Mouse (Mus musculus): ENCODE results near the gene Utp4. TPM values are rescaled to one million over a fixed set of nuclear protein-coding genes. Genes with fewer than 3 reads are reported as not detected.
"Not testable (repeated sequence)": the region's sequence is repeated elsewhere in the genome, so short reads cannot be mapped to it uniquely, and the experiment has no call there.

Utp4 gene
- polyA plus RNA-seq (2017; shearing (Covaris generic)) = 10 to 100 TPM; 40.0 to 54.3 TPM

DNA sequence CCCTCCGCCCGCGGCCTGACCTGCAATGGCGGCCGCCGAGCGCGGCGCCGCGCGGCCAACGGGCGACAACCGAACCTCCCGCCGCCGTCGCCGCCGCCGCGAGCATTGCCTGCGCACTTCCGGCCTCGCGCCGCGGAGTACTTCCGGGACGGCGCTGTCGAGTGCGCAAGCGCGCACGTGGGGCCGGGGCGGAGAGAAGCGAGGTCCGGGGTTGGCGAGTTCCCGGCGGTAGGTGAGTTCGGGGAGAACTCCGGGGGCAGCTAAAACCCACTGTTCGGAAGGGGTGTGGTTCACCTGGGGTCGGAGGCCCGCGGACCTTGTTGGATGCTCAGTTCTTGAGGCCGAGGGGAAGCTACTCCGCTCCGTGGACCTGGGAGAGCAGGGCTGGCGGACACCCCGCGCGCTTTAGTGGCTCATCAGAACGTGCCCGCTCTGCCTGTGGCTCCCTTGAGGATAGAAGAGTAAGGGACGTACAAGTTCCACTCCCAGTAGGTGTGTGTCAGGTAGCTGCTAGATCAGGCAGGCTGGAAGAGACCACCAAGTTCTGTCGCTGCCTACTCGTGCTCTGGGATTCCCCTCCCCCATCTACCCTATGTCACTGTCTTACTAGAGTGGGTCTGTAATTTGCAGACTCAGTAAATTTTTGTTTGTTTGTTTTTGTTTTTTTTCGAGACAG, at the start of gene Utp4:
Gene Utp4 (plus strand): TSS at position 156 of the 676 bp plus-strand sequence.
- peak; percentile 82 for ATAC-seq

DNA sequence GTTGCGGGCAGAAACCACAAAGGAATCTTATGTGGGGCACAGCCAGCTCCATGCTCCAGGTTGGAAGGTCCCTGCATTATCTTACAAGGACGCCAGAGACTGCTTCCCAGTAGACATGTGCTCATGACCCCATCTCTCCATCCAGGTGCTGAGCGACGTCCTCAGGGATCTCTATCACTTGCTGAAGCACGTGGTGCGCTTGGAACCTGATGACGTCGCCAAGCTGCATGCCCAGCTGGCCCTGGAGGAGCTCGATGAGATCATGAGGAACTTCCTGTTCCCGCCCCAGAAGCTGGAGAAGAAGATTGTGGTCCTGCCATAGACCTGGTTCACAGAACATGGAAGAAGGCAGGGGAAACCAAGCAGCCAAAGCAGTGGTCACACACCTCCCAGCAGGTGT, 43.4 kb upstream of the Utp4 start:
- ATAC-seq = no peak

DNA sequence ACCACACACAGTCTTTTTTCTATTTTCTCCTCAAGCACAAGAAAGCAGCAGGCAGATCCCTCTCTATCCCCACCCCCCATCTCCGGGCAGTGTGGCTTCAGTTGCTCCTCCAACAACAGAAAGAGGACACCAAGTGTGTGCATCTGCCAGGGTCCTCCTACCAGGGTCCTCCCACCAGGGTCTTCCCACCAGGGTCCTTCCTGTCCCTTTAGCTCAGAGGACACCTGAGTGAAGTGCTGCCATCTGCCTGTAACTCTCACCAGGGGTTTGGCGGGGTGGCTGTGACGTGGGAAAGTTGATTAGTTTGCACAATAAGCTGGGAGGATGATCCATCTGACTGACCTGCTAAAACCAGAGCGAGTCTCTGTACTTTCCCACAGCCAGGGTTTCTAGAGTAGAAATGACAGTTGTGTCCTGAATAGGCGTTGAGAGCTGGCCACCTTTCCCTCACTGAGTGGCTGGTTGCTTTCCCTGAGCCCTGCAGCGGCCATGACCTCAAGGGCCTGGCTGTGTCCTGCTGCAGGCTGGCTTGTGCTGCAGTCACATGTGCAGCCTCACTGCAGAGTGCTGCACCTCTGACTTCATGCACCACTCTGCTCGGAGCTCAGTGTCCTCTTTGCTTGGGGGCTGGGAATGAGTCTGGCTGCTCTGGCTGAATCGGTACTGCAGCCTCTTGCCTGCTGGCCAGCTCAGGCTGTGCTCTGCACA, 38.7 kb upstream of the Utp4 start:
- ATAC-seq = no peak

DNA sequence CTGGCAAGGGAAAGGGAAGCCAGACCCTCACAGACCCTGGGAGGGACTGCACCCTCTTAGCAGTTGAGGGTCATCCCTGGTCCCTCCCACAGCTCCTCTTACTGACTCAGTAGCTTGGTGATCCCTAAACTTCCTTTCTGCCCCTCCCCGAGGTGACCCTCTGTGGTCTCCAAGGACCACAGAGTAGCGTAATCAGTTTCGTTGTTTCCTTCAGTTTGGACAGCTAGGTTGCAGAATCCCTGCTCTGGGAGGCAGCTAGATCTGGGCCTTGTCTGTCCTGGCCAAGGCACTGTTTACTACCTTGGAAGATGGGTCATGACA, 38.2 kb upstream of the Utp4 start:
- no peak for ATAC-seq

DNA sequence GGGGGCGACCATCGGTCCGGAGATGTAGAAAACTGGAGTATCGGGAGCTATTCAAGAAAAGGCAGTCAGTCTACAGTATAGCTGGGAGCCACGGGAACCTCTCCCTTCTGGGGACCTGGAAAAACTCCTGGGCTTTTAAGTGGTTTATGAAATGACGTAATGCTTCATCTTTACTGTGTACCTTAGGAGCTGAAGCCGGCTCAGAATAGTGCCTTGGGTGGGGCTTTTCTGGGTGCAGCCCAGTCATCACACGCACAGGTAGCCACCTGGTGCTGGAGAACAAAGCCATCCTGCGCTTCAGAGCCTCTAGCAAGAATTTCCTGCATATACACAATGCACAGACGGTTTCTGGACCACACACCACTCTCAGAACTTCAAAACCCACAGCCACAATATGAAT, 30.6 kb upstream of the Utp4 start:
- no peak for ATAC-seq

DNA sequence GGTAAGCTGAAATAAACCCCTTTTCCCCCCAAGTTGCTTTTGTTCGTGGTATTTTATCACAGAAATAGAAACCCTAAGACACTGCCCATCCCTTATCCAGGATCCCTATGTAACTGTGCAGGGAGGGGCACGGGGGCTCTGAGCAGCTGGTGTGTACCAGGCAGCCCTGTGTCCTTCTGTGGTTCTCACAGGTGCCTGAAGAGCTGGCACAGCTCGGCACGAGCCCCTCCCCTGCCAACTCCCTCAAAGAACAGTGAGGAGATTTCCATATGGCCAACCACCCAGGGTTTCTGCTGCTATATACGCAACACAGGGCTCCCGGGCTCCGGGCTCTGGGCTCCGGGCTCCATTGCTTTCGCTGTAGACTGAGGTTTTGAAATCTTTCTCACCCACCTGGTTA, 28.1 kb upstream of the Utp4 start:
- no peak for ATAC-seq

DNA sequence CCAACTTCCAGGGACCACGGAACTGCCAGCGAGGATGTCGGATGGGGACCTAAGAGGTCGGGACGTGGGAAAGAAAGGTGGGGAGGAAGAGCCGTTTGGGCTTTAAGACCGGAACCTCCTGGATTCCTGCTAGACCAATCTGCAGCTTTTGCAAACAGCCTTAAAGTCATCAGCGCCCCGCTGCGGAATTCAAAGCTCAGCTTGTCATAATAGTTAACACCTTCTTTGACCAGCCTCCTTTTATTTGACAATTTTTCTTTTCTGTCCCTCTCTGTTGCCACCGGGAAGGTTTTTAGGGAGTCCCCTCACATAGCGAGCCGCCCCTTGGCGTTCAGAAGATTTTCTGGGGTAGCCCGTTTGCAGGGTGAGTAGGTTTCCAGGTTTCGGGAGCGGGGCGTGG, 23.4 kb upstream of the Utp4 start, which contains the start of gene Has3:
Gene Has3 (plus strand): TSS at position 192 of the 400 bp plus-strand sequence.
- ATAC-seq = no peak

DNA sequence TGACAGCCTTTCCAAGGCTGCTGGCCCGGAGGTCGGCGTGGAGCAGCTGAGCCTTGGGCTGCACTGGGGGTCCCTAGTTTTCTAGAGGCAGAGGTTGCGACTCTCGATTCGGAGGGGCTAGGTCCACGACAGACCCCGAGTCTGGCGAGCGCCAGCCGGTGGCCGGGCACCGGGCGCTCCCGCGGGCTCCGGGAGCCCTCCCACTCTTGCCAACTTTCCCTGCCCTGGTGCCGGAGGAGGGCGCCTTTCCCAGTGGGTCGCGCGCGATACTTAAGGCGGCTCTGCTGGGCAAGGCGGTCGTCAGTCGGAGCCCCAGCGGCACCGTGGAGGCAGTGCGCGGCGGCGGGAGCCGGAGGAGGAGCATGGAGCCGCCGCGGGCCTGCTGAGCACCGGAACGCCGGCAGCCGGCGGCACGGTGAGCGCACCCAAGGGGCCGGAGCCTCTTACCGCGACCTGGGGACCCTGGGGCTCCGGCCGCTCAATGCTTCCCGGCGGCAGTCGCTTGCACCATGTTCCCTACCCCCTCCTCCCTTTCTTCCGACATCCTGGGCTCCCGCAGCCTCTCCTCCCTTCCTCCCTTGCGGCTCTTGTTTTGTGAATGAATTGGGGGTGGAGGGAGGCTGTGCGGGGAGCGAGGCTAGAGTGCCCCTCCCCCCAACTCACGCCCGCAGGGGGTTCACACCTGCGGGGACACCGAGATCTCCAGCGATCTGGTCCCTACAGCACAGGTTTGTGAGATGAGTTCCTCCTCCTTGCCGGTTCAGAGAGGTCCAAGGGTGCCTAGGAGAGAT, 22.7 kb upstream of the Utp4 start:
- ATAC-seq = no peak

DNA sequence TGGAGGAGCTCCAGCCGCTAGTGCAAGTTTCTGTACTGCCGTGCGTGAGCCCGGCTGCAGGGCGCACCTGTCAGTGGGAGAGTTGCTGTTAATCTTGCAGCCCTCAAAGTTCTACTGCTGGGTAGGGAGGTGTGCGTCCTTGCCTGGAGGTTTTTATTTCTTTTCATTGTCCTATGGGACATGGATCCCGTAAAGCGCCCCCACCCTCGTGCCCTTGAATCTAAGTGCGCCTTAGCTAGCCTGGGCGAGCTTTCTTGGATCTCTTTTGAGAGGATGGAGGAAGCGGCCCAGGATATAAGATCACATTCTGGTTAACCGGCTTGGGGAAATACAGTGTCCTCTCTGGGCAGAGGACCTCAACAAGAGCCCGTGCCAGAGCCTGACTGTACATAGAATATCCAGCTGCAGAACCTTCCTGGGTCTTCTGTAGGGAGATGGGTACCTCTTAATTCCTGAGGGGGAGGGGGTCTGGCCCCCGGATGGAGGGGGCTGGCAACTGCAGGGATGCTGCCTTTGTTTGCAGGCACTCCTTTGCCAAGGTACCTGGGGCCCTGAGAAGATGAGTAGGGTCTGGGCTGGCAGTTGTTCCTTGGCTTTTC, 22.0 kb upstream of the Utp4 start:
- no peak for ATAC-seq

DNA sequence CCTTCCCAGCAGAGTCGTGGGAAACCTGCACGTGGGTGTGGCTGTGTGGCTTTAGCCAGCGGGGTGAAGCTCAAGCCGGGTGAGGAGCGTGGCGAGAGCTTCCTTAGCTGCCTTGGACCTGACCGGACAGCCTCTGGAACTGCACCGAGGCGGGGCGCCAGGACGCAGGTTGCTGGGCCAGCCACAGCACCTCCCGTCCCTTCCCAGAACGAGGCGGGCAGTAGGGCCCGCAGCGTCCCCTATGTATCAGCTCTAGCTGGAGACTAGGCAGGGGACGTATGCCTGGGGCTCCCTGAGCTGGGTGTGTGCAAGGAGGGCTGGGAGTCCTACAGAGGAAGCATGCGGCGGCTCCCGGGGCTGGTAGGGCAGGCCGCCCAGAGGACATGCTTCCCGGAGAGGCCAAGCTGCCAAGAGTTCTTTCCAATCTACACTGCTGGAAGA, 21.5 kb upstream of the Utp4 start:
- ATAC-seq = no peak

DNA sequence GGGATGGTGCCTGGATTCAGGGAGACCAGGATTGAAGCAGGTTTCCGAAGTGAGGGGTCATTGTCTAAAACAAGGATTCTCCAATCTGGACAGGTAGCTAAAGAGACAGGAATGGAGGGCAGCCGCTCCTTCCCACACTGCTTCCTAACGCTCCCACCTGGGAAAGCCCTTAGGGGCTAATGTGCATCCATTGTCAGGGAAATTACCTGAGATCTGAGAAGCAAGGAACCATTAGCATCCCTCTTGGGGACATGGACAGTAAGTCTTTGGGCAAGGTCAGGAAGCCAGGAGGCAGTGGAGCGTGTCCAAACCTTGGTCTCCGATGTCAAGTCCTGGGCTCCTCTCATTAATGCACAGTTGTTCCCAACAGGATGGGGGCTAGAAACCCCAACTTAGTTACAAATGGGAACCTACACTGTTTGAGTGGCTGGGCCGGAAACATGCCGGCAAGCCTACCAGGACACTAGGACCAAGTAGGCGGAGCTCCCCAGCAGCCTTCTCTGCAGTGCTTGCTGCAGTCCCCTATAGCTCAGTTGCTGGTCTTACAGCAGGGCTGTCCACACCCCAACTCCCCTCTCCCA, 20.9 kb upstream of the Utp4 start:
- no peak for ATAC-seq

DNA sequence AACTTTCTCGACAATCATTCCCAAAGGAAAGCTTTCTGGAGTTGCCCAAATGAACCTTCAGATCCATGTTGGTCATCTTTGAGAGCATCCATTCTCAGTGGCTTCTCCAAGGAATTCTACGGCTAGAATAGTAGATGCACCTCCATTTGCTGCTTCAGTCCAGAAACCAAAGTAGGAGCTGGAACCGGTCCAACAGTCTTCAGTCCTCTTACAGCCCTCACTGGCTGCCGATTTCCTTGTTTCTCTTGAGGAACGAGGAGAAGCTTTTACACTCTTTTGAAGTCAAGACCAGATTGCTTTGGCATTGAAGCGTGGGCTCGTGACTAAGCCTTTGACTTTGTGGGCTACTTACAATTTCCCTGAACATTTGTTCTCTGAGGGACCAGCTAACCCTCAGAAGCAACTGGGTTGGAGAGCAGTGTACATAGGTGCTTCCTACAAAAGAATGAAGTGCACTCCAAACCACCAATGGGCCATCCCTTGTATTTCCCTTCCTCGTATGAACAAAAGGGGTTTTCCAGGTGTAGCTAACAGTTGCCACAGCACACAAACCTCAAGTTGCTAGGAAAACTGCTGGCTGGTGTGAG, 13.2 kb upstream of the Utp4 start:
- ATAC-seq = no peak

DNA sequence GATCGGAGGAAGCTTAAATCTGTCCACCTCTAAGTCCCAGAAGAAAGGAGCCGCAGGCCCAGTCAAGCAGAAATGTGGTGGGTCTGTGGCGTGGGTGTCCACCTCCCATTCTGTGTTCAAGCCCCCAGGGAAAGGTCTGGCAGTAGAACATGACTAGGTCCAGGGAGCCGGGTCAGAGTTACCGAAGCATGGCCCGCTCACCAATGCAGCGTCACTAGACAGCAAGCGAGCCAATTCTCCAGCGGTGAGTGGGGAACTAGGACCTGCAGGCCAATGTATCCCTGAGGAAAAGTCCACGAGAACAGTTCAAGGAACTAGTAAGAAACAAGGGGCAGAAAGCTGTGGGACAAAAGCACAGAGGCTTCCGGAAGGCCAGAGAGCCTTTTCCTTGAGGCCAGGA, 9.3 kb upstream of the Utp4 start:
- not testable (repeated sequence) for ATAC-seq

DNA sequence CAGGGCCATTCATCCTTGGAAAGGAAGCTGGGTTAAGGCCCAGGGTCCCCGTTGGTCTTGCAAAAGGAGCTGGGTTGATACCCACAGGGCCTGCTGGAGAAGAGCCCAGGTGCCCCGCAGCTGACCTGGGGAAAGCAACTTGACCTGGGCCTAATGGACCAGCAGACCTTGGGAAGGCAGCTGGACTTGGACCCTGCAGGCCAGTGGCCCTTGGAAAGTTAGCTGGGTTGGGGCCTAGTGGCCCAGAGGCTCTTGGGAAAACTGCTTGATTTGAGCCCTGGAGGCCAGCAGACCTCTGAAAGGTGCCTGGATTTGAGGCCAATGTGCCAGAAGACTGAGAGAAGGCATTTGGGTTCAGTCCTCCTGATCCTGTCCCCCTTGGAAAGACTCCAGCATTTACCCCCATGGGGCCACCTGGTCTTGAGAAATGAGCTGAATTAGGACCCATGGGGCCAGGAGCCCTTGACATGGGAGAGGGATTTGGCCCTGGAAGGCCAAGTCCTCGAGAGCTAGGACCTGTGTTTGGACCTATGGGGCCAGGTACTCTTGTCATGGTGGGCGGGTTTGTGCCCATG, 8.5 kb upstream of the Utp4 start:
- ATAC-seq = not testable (repeated sequence)

DNA sequence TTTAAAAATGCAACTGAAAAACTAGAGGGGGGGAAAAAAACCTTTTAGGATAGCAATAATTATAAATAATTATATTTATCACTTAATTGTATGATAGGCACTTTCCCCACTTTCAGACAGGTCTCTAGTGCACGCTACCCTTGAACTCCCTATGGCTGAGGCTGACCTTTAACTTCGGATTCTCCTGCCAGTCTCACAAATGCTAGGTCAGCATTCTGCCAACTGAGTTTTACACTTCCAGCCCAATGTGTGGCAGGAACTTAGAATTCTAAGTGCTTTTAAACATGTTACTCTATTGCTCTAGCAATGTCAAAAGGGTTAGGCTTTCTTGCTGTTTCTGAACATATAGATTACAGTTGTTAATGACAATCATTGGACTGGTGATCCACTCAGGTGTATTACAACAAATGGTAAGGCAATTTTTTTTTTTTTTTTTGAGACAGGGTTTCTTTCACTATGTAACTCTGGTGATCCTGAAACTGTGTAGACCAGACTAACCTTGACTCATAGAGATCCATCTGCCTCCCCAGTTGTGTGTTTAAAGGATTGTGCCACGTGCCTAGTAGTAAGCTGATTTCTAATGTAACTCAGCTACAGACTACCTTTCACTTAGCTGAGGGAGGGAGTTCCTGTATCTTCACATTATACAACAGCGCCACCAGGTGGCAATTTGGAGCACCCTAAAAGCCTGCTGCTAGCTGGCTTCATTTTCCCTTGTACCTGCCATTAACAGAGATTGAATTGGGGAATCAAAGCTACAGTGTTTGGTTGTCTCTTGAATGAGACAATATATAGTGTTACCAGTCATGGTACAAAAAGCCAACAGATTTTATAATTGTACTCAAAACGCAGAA, 5.9 kb upstream of the Utp4 start:
- ATAC-seq = peak; percentile 81

DNA sequence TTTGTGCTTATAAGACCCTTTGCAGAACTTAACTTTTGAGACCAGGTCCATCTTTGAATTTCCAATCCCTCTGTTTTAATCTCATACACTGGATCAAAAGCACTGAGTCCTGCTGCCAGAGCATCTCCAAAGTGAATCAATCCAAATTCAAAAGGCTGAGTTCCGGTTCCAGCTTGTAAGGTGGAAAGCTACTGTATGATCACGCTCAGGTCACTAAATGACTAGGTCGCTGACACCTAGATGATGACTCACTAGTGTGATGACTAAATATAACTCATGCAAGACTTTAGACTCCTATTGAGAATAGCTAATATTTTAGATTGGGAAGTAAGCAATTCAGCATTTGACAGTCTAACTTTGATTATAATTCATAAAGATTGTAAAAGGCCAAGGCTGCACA, 4.6 kb upstream of the Utp4 start:
- no peak for ATAC-seq

DNA sequence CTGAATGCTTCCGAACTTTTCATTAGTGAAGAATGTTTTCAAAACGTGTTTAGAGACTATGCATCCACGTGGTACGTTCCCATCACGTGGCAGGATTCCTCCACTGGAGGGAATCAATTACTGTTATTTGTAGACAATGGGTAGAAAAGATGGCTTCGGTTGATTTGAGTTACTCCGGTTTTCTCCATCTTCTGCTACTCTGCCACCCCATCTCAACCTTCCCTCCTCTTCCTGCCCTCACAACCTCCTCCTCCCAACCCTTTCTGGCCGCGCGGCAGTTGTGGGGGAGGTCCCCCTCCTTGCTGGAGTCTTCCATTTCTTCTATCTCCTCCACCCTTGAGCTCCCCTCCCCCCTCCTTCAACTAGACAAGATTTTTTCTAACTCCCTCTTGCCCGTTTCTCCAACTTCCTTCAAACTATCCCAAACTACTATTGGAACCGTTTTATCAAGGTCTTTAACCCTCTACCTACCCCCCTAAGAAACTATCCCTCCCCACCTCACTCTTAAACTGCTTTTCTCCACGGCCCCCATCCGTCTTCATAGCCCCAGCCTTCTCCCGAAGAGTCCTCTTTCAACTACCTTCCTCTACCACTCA, 1.1 kb upstream of the Utp4 start:
- ATAC-seq = peak; percentile 7

DNA sequence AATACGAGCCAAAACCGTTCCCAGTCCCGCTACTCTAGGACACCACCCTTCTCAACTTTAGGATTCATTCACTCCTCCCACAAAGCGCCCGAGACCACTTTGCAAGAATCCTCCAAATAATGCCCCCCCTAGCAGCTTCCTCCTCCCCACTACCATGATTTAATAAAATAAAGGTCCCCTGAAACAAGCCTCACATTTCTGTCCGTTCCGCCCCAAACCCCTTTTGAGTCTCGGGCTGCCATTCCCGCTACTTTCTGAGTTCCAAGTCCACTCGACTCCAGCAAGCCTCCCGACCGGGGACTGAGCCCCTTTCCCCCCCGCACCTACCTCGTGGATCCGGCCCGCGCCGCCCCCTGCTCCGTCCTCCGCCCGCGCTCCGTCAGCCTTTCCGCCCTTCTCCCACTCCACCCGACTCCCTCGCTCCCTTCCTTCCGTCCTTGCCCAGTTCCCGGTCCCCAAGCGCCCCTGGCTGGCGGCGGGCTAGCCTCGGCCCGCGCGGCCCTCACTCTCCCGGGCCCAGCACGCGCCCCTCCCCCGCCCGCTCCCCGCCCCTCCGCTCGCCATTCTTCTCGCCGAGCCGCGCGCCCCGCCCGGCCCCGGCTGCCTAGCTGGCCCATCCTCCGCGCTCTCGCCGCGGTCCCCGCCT, 507 bp upstream of the Utp4 start:
- peak; percentile 32 for ATAC-seq

DNA sequence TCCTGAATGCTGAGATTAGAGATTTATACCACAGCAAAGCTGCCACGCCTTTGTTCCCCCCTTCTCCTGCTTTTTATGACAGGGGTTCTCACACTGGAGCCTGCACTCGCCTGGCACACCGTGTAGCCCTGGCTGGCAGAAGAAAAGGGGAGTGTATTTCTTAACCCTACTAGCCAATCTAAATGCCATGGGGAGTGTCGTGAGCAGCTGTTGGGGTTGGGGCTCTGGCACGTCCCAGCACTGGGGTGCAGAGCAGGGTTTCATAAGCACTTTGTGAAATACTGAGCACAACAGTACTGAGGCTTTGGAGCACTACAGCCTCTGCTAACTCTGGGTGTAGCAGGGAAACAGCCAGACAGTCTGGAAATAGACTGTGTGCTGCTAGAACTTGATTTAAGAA, 6.0 kb downstream of the Utp4 start:
- ATAC-seq = no peak
